ENCODE assay signal across 16 mouse cellular contexts in the genomic region with DNA sequence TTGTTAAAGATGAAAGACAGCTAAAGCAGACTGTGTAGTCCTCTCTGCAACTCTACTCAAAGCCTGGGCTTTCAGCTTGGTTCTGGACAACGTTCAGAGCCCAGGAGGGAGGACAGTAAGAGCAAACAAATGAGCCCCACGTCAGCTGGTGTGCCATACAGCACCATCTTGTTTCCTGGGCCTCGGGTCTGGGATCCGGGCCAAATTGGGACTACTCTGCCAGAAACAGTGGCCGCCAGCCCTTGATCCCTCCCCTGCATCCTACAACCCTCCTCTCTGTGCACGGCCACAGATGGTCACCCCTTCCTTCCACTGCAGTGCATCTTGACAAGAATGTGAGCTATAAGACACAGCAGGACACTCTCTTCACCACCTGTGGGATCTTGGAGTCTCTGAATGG.
DNase-seq lines count a peak whose midpoint lies in the region; TF ChIP-seq lines count a peak whose summit lies in the region.
"Had no signal": no experiment of that assay in that cellular context is flagged by ENCODE, and none has a peak within 500 bp of the region (broad histone marks: within the 10 kb centered on the region; RNA-seq: fewer than 3 reads in every experiment).

No protein-coding gene starts in this region.

- H3K4me3 ChIP-seq in cerebellum, adult 2 months (replicated peaks; ENCODE audit: insufficient read depth, low read depth, low read length), result no peak overlapping the region
- H3K4me3 ChIP-seq: erythroblast, embryonic 14.5 days; heart, embryonic 10.5 days; lung, embryonic 15.5 days had no signal

- peak; percentile 21 for DNase-seq in layer of hippocampus, adult 9-11 months
- DNase-seq in layer of hippocampus, postnatal 25 days (ENCODE audit: extremely low spot score in 1 of 2, low spot score in 1 of 2), result no peak
- peak; percentile 18 for DNase-seq in right cerebral cortex, postnatal 14 days
- DNase-seq in right cerebral cortex, adult 18-20 months, result no peak
- peak; percentile 58 to 70 for DNase-seq in cerebellum, adult 2 months
- DNase-seq in cerebellum, postnatal 4 days (ENCODE audit: low spot score in 2 of 2), result peak; percentile 33 to 82
- DNase-seq in yolk sac, embryonic 10.5 days (ENCODE audit: low spot score), result no peak
- no peak for DNase-seq in kidney, postnatal 4 days
- DNase-seq: adrenal gland, adult 8-10 months; gastrocnemius, postnatal 25 days; heart, postnatal 14 days; thymus, postnatal 25 days had no signal

- 11% methylated on average over 6 of the region's 6 CpGs for WGBS in cerebellum, adult 2 months

- peaks cover 10% of the 10 kb centered on the region for H3K4me1 ChIP-seq in cerebellum, adult 2 months (ENCODE audit: control insufficient read depth, insufficient read depth, low read length)
- H3K4me1 ChIP-seq: heart, embryonic 10.5 days; lung, embryonic 15.5 days had no signal

- TF ChIP-seq POLR2A in cerebellum, adult 2 months (IDR thresholded peaks at IDR 0.05; ENCODE audit: borderline replicate concordance, insufficient read depth, low read length), result no peak

- no peak overlapping the region; the same call in 1 of the 2 replicates for H3K27ac ChIP-seq in cerebellum, adult 2 months (ENCODE audit: insufficient read depth, low read length)
- H3K27ac ChIP-seq: heart, embryonic 10.5 days; kidney, postnatal 0 days; lung, embryonic 15.5 days had no signal

- H3K27me3 ChIP-seq in cerebellum, adult 2 months (ENCODE audit: control insufficient read depth, insufficient read depth, low read length), result no peaks in the 10 kb centered on the region
- H3K27me3 ChIP-seq: lung, embryonic 15.5 days had no signal

- TF ChIP-seq CTCF in cerebellum, adult 2 months (IDR thresholded peaks at IDR 0.05; ENCODE audit: borderline replicate concordance, insufficient read depth, low read depth, low read length), result no peak

Comparison
In these comparisons a context has a peak if more than half of its experiments do, and no peak if none do; other contexts are left out.
1. DNase-seq: peak in layer of hippocampus, adult 9-11 months (single experiment), right cerebral cortex, postnatal 14 days (single experiment), cerebellum, adult 2 months (2 of 2) and cerebellum, postnatal 4 days (2 of 2); none in layer of hippocampus, postnatal 25 days (0 of 2), right cerebral cortex, adult 18-20 months (single experiment), yolk sac, embryonic 10.5 days (single experiment) and kidney, postnatal 4 days (0 of 2).